Mouse (Mus musculus) heart, embryonic 11.5 days (tissue): Measurements from ENCODE around the gene Mms22l. TPM values are rescaled to one million over a fixed set of nuclear protein-coding genes. Genes with fewer than 3 reads are reported as not detected.

Source experiments
- ATAC-seq: fragments of 200-750 bp; cut with Nextera tagmentation; replicated peaks from 2 replicates; pipeline ENCODE4 v1.8.0; 2017; ENCODE audit warnings: moderate library complexity; ENCODE audit not compliant: insufficient number of reproducible peaks, low FRiP score, low TSS enrichment
- H3K27ac ChIP-seq: fragments of 300-500 bp; sonication (generic); 2 replicates; pipeline ENCODE4 v1.5.1; 2014; ENCODE audit warnings: mild to moderate bottlenecking, low read depth, low read length
- H3K27me3 ChIP-seq: fragments of 300-500 bp; sonication (generic); 2 replicates; pipeline ENCODE4 v1.6.1; 2014; ENCODE audit warnings: mild to moderate bottlenecking, low read length, mixed read lengths; ENCODE audit not compliant: control insufficient read depth, insufficient read depth
- H3K36me3 ChIP-seq: fragments of 300-500 bp; sonication (generic); 2 replicates; pipeline ENCODE4 v1.6.1; 2014; ENCODE audit warnings: mild to moderate bottlenecking, low read length, moderate library complexity, mixed read lengths; ENCODE audit not compliant: control insufficient read depth, insufficient read depth
- H3K4me1 ChIP-seq: fragments of 300-500 bp; sonication (generic); 2 replicates; pipeline ENCODE4 v1.6.1; 2014; ENCODE audit warnings: low read length; ENCODE audit not compliant: control insufficient read depth, insufficient read depth
- H3K4me2 ChIP-seq: fragments of 300-500 bp; sonication (generic); 2 replicates; pipeline ENCODE4 v1.6.1; 2014; ENCODE audit warnings: mild to moderate bottlenecking, moderate library complexity
- H3K4me3 ChIP-seq: fragments of 300-500 bp; sonication (generic); 2 replicates; pipeline ENCODE4 v1.5.1; 2014; ENCODE audit warnings: low read depth, low read length
- H3K9ac ChIP-seq: fragments of 300-500 bp; sonication (generic); 2 replicates; pipeline ENCODE4 v1.6.1; 2014; ENCODE audit warnings: mild to moderate bottlenecking, low read depth, low read length, moderate library complexity
- H3K9me3 ChIP-seq: fragments of 300-500 bp; sonication (generic); replicated peaks from 2 replicates; pipeline ENCODE4 v1.6.1; 2016; ENCODE audit warnings: low read length; ENCODE audit not compliant: control insufficient read depth
- WGBS: fragments of 180-500 bp; shearing (Covaris S2); extraction: QIAGEN DNeasy Blood & Tissue Kit; methylation state at CpG from one replicate; pipeline ENCODE4 v1.1.7; 2014; ENCODE audit not compliant: insufficient replicate concordance; 5-methylcytosine and 5-hydroxymethylcytosine counted together
- polyA plus RNA-seq: library from polyadenylated mRNA; unstranded; fragments of >200 nt; fragmentation: Nextera tagmentation; extraction: Ambion mirVana; gene quantifications from 2 replicates; pipeline ENCODE4 v1.2.1, GENCODE M21; 2014

Gene Mms22l
- polyA plus RNA-seq, 1 experiment from 2014 or later, result 25.7 TPM

DNA sequence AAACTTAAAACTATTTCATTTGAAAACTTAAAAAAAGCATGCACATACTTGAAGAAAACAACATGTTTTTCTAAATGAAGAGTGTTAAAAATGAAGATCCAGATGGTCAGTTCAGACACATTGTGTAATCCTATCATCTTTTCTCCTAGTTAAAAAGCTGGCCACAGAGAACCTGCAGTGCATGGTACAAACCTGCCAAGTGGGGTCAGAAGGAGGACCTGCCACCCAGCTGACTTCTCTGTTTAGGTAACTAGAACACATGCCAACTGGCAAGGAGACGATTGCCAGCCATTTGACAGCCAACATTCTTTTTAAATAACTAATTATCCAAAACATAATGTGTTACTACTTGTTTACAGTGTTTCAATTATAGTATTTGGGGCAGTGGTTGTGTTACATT, 102.4 kb downstream of the Mms22l start:
- Histone ChIP-seq H3K4me2 (no peak overlapping the region), H3K27me3 (no peaks in the 10 kb centered on the region), H3K9me3 (no peaks in the 10 kb centered on the region), H3K4me1 (no peaks in the 10 kb centered on the region), H3K36me3 (peaks cover 8% of the 10 kb centered on the region), H3K27ac (no peak overlapping the region), H3K4me3 (no peak overlapping the region), H3K9ac (no peak overlapping the region)
- no peak for ATAC-seq
- 88% methylated on average over 1 of the region's 1 CpGs for WGBS

- no peaks in the 10 kb centered on the region for H3K9me3 ChIP-seq
- ATAC-seq, result no peak
- H3K27ac ChIP-seq, result no peak overlapping the region
- peaks cover 10% of the 10 kb centered on the region for H3K36me3 ChIP-seq
- H3K9ac ChIP-seq, result no peak overlapping the region
- 90% methylated on average over 6 of the region's 6 CpGs for WGBS
- H3K27me3 ChIP-seq, result no peaks in the 10 kb centered on the region
- H3K4me2 ChIP-seq, result no peak overlapping the region
- H3K4me1 ChIP-seq, result no peaks in the 10 kb centered on the region
- no peak overlapping the region for H3K4me3 ChIP-seq
These were observed 105.5 kb downstream of the Mms22l start for GRCm38 (mm10) chr4:24601711-24602110.

DNA sequence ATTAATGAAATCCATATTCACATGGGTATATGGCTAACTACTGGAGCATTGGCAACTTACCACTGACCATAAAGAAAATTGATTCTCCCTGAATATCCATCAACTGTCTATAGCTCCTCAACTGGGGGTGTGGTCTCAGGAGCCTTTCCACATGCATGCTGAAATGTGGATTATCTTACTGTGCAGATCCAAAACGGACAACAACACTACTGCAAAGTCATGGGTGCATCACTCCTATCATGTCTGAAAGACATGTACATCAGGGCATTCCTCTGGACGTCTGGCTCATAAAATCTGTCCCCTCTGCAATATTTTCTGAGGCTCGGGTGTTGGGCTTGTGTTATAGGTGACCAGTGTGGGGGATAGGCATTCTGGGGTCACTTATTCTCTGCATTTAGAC, 112.8 kb downstream of the Mms22l start:
- Histone ChIP-seq H3K27me3 (no peaks in the 10 kb centered on the region), H3K36me3 (0 out of 2 replicates have a peak, but pooled peaks cover 2% of the 10 kb centered on the region), H3K4me3 (no peak overlapping the region), H3K4me2 (no peak overlapping the region), H3K9ac (no peak overlapping the region), H3K4me1 (no peaks in the 10 kb centered on the region), H3K27ac (no peak overlapping the region), H3K9me3 (no peaks in the 10 kb centered on the region)
- whole genome bisulfite sequencing, result 71% methylated on average over 3 of the region's 3 CpGs
- no peak for ATAC-seq

GRCm38 (mm10) chr4:24609564-24609963, 113.3 kb downstream of the Mms22l start:
- 96% methylated on average over 2 of the region's 2 CpGs for WGBS
- Histone ChIP-seq H3K4me3 (no peak overlapping the region), H3K4me1 (no peaks in the 10 kb centered on the region), H3K4me2 (no peak overlapping the region), H3K36me3 (0 out of 2 replicates have a peak, but pooled peaks cover 2% of the 10 kb centered on the region), H3K9ac (no peak overlapping the region), H3K27ac (no peak overlapping the region), H3K9me3 (no peaks in the 10 kb centered on the region), H3K27me3 (no peaks in the 10 kb centered on the region)
- ATAC-seq, result no peak

GRCm38 (mm10) chr4:24620005-24620404, 123.8 kb downstream of the Mms22l start:
- WGBS, result 70% methylated on average over 6 of the region's 6 CpGs
- Histone ChIP-seq H3K4me3 (no peak overlapping the region), H3K4me2 (no peak overlapping the region), H3K27me3 (no peaks in the 10 kb centered on the region), H3K9me3 (no peaks in the 10 kb centered on the region), H3K36me3 (no peaks in the 10 kb centered on the region), H3K4me1 (no peaks in the 10 kb centered on the region; the same call in 1 of the 2 replicates), H3K9ac (no peak overlapping the region), H3K27ac (no peak overlapping the region)
- no peak for ATAC-seq

- no peak for ATAC-seq
- Histone ChIP-seq H3K9ac (no peak overlapping the region), H3K4me3 (no peak overlapping the region), H3K9me3 (no peaks in the 10 kb centered on the region), H3K27ac (no peak overlapping the region), H3K4me1 (no peaks in the 10 kb centered on the region; the same call in 1 of the 2 replicates), H3K27me3 (no peaks in the 10 kb centered on the region), H3K4me2 (no peak overlapping the region), H3K36me3 (no peaks in the 10 kb centered on the region)
- WGBS, result 85% methylated on average over 5 of the region's 5 CpGs
These were observed 124.2 kb downstream of the Mms22l start for GRCm38 (mm10) chr4:24620440-24620839.

GRCm38 (mm10) chr4:24621422-24622187, 125.4 kb downstream of the Mms22l start:
- Histone ChIP-seq H3K4me1 (peaks cover 5% of the 10 kb centered on the region; the same call in 1 of the 2 replicates), H3K36me3 (no peaks in the 10 kb centered on the region), H3K9me3 (no peaks in the 10 kb centered on the region), H3K4me2 (no peak overlapping the region), H3K27ac (no peak overlapping the region), H3K9ac (no peak overlapping the region), H3K4me3 (no peak overlapping the region), H3K27me3 (no peaks in the 10 kb centered on the region)
- ATAC-seq, result no peak
- 66% methylated on average over 9 of the region's 9 CpGs for WGBS

DNA sequence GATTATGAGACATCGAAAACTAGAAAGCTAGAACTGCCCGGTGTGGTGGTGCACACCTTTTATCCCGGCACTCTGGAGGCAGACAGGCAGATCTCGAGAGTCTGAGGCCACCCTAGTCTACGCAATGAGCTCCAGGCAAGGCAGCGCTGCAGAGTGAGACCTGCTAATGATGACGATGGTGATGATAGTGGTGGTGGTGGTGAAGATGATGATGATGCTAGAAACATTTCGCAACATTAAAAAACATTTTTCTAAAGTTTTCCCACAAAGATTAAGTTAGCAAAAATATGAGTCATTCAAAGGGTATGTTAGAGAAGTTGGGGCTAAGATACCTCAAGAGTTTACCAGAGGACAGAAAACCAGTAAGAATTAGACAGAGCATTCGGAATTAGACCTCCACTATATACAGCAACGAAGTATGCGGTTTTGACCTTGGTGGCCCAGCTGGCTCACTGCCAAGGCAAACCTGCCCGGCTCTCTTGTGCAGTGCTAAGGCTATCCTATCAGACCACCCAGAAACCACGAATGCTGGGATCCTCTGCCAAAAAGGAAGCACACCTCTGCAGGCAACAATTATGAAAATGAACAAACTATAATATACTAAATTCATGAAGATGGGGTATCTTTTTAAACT, 129.8 kb downstream of the Mms22l start:
- ATAC-seq, result no peak

More for the DNA sequence above, 129.8 kb downstream of the Mms22l start:
- 61% methylated on average over 13 of the region's 13 CpGs for WGBS
- H3K4me1 ChIP-seq, result peaks cover 12% of the 10 kb centered on the region; the same call in 1 of the 2 replicates
- no peaks in the 10 kb centered on the region for H3K9me3 ChIP-seq
- H3K27ac ChIP-seq, result no peak overlapping the region
- H3K9ac ChIP-seq, result no peak overlapping the region
- no peaks in the 10 kb centered on the region for H3K27me3 ChIP-seq
- no peak overlapping the region for H3K4me3 ChIP-seq
- no peak overlapping the region for H3K4me2 ChIP-seq
- H3K36me3 ChIP-seq, result no peaks in the 10 kb centered on the region
